Mouse (Mus musculus) bone marrow, adult 2 months (tissue): ENCODE results near the gene Fam189a1. TPM values are rescaled to one million over a fixed set of nuclear protein-coding genes. Genes with fewer than 3 reads are reported as not detected.

Source experiments
- H3K27ac ChIP-seq: fragments of 200-500 bp; 2 replicates; pipeline ENCODE4 v1.5.1; 2012; ENCODE audit warnings: low read depth, mild to moderate bottlenecking, control low read depth, inconsistent platforms, low read length; ENCODE audit not compliant: control insufficient read depth, poor library complexity, insufficient read depth
- H3K4me1 ChIP-seq: fragments of 200-500 bp; 2 replicates; pipeline ENCODE4 v1.6.1; 2011; ENCODE audit warnings: low read length; ENCODE audit not compliant: control insufficient read depth, insufficient read depth
- H3K4me3 ChIP-seq: fragments of 200-500 bp; replicated peaks from 2 replicates; pipeline ENCODE3; 2011; ENCODE audit warnings: mild to moderate bottlenecking, low read depth, low read length, control low read depth; ENCODE audit not compliant: control insufficient read depth
- CTCF ChIP-seq: fragments of 200-500 bp; IDR thresholded peaks from 2 replicates; pipeline ENCODE4 v1.5.1; 2011; ENCODE audit warnings: low read length, control low read depth; ENCODE audit not compliant: control insufficient read depth, insufficient read depth
- POLR2A ChIP-seq: fragments of 200-500 bp; IDR thresholded peaks from 2 replicates; pipeline ENCODE4 v1.6.1; 2011; ENCODE audit warnings: low read depth, mild to moderate bottlenecking, control low read depth, low read length, borderline replicate concordance; ENCODE audit not compliant: control insufficient read depth
- WGBS: fragments of 180-500 bp; shearing (Covaris S2); methylation state at CpG from one replicate; pipeline ENCODE4 v1.1.7; 2018; 5-methylcytosine and 5-hydroxymethylcytosine counted together
- polyA plus RNA-seq: library from polyadenylated mRNA; stranded (reverse); fragments of >200 nt; gene quantifications from 2 replicates; pipeline ENCODE4 v1.2.4, GENCODE M21; 2011; ENCODE audit warnings: low replicate concordance; ENCODE audit not compliant: missing spikeins, insufficient read depth, insufficient read length

The Fam189a1 gene
- polyA plus RNA-seq, 1 experiment, result not detected

- WGBS, result 80% methylated on average over 4 of the region's 4 CpGs
- no peaks in the 10 kb centered on the region for H3K4me1 ChIP-seq
- no peak for TF ChIP-seq POLR2A
- TF ChIP-seq CTCF, result no peak
- H3K4me3 ChIP-seq, result no peak overlapping the region
- H3K27ac ChIP-seq, result no peak overlapping the region
Measured at GRCm38 (mm10) chr7:64874941-64875340, 281.4 kb downstream of the Fam189a1 start.

DNA sequence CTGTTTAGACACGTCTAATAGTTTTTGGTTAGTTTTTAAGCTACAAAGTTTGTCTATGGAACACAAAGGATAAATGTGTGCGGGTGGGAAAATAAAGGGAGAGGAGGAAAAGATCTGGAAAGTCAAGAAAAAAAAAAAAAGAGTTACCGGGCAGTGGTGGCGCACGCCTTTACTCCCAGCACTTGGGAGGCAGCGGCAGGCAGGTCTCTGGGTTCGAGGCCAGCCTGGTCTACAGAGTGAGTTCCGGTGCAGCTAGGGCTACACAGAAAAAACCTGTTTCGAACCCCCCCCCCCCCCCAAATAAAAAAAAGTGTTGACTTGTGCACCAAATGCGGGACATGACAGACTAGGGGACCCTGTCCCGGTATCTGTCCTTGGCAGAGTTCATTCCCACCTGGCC is 283.1 kb downstream of the Fam189a1 start:
- TF ChIP-seq POLR2A, result no peak
- TF ChIP-seq CTCF, result no peak
- Histone ChIP-seq H3K4me3 (peak overlapping the region; percentile 40), H3K4me1 (no peaks in the 10 kb centered on the region), H3K27ac (no peak overlapping the region)
- WGBS, result 49% methylated on average over 11 of the region's 11 CpGs

DNA sequence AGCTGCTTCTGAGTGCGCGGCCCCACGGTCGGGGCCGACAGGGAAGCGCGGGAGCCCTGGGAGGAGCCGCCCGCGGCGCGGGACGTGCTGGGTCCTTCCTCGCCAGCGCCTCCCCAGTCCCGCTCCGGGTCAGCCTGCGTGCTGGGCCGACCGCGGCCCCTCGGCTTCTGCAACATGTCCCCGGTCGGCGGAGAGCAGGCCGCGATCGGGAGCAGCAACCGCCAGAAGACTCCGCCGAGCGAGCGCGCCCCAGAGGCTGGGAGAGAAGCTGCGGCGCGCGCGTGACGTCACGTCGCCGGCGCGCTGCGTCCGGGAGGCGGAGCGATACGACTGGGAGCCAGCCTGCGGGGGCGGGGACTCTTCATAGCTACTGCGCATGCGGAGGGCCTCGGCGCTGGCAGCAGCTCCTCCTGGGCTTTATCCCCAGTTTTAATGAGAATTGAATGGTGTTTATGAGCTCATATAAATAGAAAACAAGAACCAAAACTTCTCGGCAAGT is 283.6 kb downstream of the Fam189a1 start, which contains the start of gene Nsmce3:
Nsmce3 (minus strand) TSS at position 255 of the 499 bp plus-strand sequence.
- H3K27ac ChIP-seq, result peak within 1 kb of the TSS; percentile 86
- WGBS, result under 1% methylated on average over 57 of the region's 57 CpGs
- peak within 1 kb of the TSS; percentile 99 for H3K4me3 ChIP-seq
- TF ChIP-seq CTCF, result no peak
- TF ChIP-seq POLR2A, result peak; percentile 61; the same call in 1 of the 2 replicates
- no peaks in the 10 kb centered on the region for H3K4me1 ChIP-seq

DNA sequence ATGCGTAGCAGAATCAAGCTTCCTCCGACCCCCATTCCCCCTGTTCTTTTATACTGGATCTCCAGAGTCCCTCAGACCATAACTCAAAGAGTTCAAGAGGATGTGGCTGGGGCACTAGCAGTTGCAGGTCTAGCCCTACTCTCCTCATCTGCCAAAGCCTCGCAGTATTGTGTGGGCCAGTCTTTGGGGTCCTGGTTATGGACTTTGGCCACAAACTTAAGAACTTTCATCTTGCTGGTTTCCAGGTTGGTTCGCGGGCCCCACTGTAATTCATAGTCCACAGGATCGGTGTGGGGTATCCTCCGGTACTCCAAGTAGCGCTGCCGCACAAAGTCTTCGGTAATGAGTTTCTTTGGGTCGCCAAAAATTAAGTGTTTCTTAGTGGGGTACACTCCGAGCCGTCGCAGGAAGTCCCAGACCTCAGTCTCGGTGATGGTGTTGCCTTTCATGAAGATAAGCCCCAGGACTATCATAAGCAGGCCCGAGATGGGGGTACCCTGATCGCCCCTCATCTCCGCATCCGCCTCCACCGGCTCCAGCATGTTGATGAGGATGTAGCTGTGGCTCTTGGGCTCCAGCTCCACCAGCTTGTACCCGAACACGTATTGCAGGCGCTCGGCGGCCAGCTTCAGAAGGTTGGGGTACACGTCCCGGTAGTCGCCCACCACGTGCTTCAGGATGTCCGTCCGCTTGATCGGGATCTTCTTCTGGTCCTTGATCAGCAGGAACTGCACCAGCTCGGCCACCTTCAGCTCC is 284.2 kb downstream of the Fam189a1 start:
- TF ChIP-seq POLR2A (no peak), CTCF (no peak)
- Histone ChIP-seq H3K4me3 (peak overlapping the region; percentile 99), H3K4me1 (no peaks in the 10 kb centered on the region), H3K27ac (peak overlapping the region; percentile 86)
- WGBS, result 3% methylated on average over 33 of the region's 33 CpGs

DNA sequence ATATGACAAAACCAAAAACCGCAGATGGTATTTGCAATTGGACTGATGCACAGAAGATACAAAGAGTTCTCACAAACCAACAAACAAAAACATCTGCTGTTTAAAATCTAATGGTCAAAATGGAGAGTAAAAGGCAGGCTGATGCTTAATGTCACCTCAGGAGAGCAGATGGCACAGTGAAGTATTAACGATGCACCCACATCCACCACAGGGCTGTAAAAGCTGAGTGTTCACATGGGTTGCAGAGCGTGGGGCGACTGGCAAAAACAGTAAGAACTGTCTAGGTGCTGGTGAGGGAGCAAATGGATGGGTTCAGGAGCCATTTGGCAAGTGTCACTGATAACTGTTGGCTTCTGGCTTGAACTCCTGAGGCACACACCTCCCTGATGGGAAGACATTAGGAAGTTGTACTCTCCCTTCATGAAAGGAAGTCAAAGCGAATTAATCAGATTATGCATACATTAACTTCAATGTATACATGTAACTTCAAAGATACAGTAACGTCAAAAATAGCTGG is 286.8 kb downstream of the Fam189a1 start:
- 91% methylated on average over 6 of the region's 6 CpGs for WGBS
- no peaks in the 10 kb centered on the region for H3K4me1 ChIP-seq

DNA sequence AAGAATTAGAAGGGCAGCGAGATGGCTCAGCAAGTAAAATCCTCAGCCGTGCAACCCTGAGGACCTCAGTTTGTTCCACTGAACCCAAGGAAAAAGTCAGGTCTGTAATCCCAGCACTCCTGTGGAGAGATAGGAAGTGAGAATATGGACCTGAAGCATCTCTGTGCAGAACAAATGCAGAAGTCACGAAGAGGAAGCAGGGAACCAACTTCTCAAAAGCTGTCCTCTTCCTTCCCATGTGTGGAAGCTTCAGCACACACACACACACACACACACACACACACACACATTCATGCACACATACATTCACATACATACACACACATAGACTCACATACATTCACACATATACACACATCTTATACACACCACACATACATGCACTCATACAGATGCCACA is 292.8 kb downstream of the Fam189a1 start:
- Histone ChIP-seq H3K27ac (no peak overlapping the region), H3K4me1 (no peaks in the 10 kb centered on the region), H3K4me3 (no peak overlapping the region)
- 64% methylated on average over 3 of the region's 3 CpGs for WGBS
- TF ChIP-seq CTCF (no peak), POLR2A (no peak)

More for the DNA sequence above, 286.8 kb downstream of the Fam189a1 start:
- no peak overlapping the region for H3K4me3 ChIP-seq
- no peak overlapping the region for H3K27ac ChIP-seq
- TF ChIP-seq CTCF (no peak), POLR2A (no peak)

GRCm38 (mm10) chr7:64862978-64863377 is 293.4 kb downstream of the Fam189a1 start:
- 68% methylated on average over 3 of the region's 3 CpGs for WGBS
- H3K4me1 ChIP-seq, result no peaks in the 10 kb centered on the region
- TF ChIP-seq POLR2A, result no peak
- TF ChIP-seq CTCF, result no peak
- no peak overlapping the region for H3K4me3 ChIP-seq
- H3K27ac ChIP-seq, result no peak overlapping the region

GRCm38 (mm10) chr7:64856526-64857082 is 299.8 kb downstream of the Fam189a1 start:
- Histone ChIP-seq H3K27ac (no peak overlapping the region), H3K4me3 (no peak overlapping the region), H3K4me1 (no peaks in the 10 kb centered on the region)
- TF ChIP-seq CTCF (no peak), POLR2A (no peak)
- 71% methylated on average over 12 of the region's 12 CpGs for WGBS
